Mouse (Mus musculus) CH12.LX (cell line): ENCODE data around the gene Rpp14. TPM values are rescaled to one million over a fixed set of nuclear protein-coding genes. Genes with fewer than 3 reads are reported as not detected.

Experiments
- DNase-seq: peaks from one replicate; pipeline ENCODE4 v3.0.0-alpha.2; 2013; ENCODE audit errors: extremely low read depth
- H3K27ac ChIP-seq: 2 replicates; pipeline ENCODE4 v1.5.1; 2012; ENCODE audit warnings: low read depth, mild to moderate bottlenecking, control low read depth, moderate library complexity; ENCODE audit not compliant: insufficient read depth
- H3K27me3 ChIP-seq: replicated peaks from 2 replicates; pipeline ENCODE3; 2012; ENCODE audit warnings: inconsistent platforms
- H3K36me3 ChIP-seq, 2 experiments: replicated peaks in 1 of 2; 2 replicates each; pipeline versions ENCODE3 to v1.6.1; 2012; ENCODE audit warnings: inconsistent platforms in 1 of 2, low read length in 1 of 2, mild to moderate bottlenecking in 1 of 2, mixed read lengths in 1 of 2, moderate library complexity in 1 of 2; ENCODE audit not compliant: control insufficient read depth in 1 of 2, insufficient read depth in 1 of 2
- H3K4me1 ChIP-seq, 2 experiments: 2 replicates each; pipeline ENCODE4 v1.6.1; 2012; ENCODE audit warnings: inconsistent platforms in 1 of 2, moderate library complexity in 1 of 2; ENCODE audit not compliant: insufficient read depth in 2 of 2, control insufficient read depth in 1 of 2
- H3K4me2 ChIP-seq: 2 replicates; pipeline ENCODE4 v1.6.1; 2012; ENCODE audit warnings: low read depth, mild to moderate bottlenecking, control low read depth; ENCODE audit not compliant: poor library complexity, insufficient read depth, severe bottlenecking
- H3K4me3 ChIP-seq, 3 experiments: fragments of 150-350 bp in 1 of 3; sonication (generic) in 1 of 3; replicated peaks in 1 of 3; 2 replicates each; pipeline versions ENCODE3 to v1.5.1; 2011 to 2012; ENCODE audit warnings: low read depth in 2 of 3, low read length in 2 of 3, mild to moderate bottlenecking in 2 of 3, moderate library complexity in 2 of 3, control low read depth in 1 of 3, improper control_type of control experiment in 1 of 3, inconsistent platforms in 1 of 3, mixed read lengths in 1 of 3; ENCODE audit not compliant: poor library complexity in 1 of 3
- H3K79me2 ChIP-seq: replicated peaks from 2 replicates; pipeline ENCODE4 v1.6.1; 2012; ENCODE audit warnings: mild to moderate bottlenecking, moderate library complexity; ENCODE audit not compliant: control insufficient read depth, poor library complexity, insufficient read depth, severe bottlenecking; ENCODE audit errors: extremely low read depth
- H3K9ac ChIP-seq: 2 replicates; pipeline ENCODE4 v1.6.1; 2012; ENCODE audit warnings: low read depth, mild to moderate bottlenecking, control low read depth, moderate library complexity; ENCODE audit not compliant: insufficient read depth
- H3K9me3 ChIP-seq: replicated peaks from 2 replicates; pipeline ENCODE3; 2012; ENCODE audit warnings: low read length, inconsistent platforms, mixed read lengths
- BHLHE40 ChIP-seq: IDR thresholded peaks from 2 replicates; pipeline ENCODE4 v1.6.1; 2011; ENCODE audit warnings: mild to moderate bottlenecking, low read depth, low read length, improper control_type of control experiment
- CTCF ChIP-seq, 2 experiments: IDR thresholded peaks in 1 of 2; conservative IDR thresholded peaks in 1 of 2; 2 replicates each; pipeline ENCODE4 v1.5.1; 2011 to 2012; ENCODE audit warnings: low read depth in 2 of 2, low read length in 2 of 2, improper control_type of control experiment in 1 of 2, inconsistent platforms in 1 of 2, mild to moderate bottlenecking in 1 of 2, moderate library complexity in 1 of 2
- ELF1 ChIP-seq: IDR thresholded peaks from 2 replicates; pipeline ENCODE4 v1.6.1; 2014; ENCODE audit warnings: low read depth, mild to moderate bottlenecking, inconsistent platforms, low read length, improper control_type of control experiment
- EP300 ChIP-seq: IDR thresholded peaks from 2 replicates; pipeline ENCODE4 v1.6.1; 2011; ENCODE audit warnings: low read length, improper control_type of control experiment
- HCFC1 ChIP-seq: IDR thresholded peaks from 2 replicates; pipeline ENCODE4 v1.6.1; 2012; ENCODE audit warnings: low read depth, mild to moderate bottlenecking, inconsistent platforms, low read length, improper control_type of control experiment
- JUN ChIP-seq: IDR thresholded peaks from 2 replicates; pipeline ENCODE4 v1.6.1; 2011; ENCODE audit warnings: low read depth, mild to moderate bottlenecking, low read length, improper control_type of control experiment, moderate library complexity; ENCODE audit not compliant: insufficient read depth
- JUND ChIP-seq: conservative IDR thresholded peaks from 2 replicates; pipeline ENCODE4 v1.6.1; 2011; ENCODE audit warnings: low read depth, low read length, improper control_type of control experiment
- KAT2A ChIP-seq: IDR thresholded peaks from 2 replicates; pipeline ENCODE4 v1.6.1; 2012; ENCODE audit warnings: low read length, improper control_type of control experiment, inconsistent platforms; ENCODE audit not compliant: insufficient replicate concordance
- MAZ ChIP-seq: IDR thresholded peaks from 2 replicates; pipeline ENCODE4 v1.6.1; 2012; ENCODE audit warnings: low read depth, mild to moderate bottlenecking, inconsistent platforms, low read length, improper control_type of control experiment, moderate library complexity
- MEF2A ChIP-seq: IDR thresholded peaks from 2 replicates; pipeline ENCODE4 v1.6.1; 2014; ENCODE audit warnings: low read depth, mild to moderate bottlenecking, inconsistent platforms, low read length, improper control_type of control experiment, borderline replicate concordance
- MXI1 ChIP-seq: IDR thresholded peaks from 2 replicates; pipeline ENCODE4 v1.6.1; 2011; ENCODE audit warnings: mild to moderate bottlenecking, low read depth, low read length, improper control_type of control experiment
- NELFE ChIP-seq: IDR thresholded peaks from 2 replicates; pipeline ENCODE4 v1.6.1; 2011; ENCODE audit warnings: low read depth, low read length, improper control_type of control experiment
- PAX5 ChIP-seq: IDR thresholded peaks from 2 replicates; pipeline ENCODE4 v1.6.1; 2012; ENCODE audit warnings: low read length, inconsistent platforms, mixed read lengths
- POLR2A ChIP-seq: IDR thresholded peaks from 2 replicates; pipeline ENCODE4 v1.6.1; 2011; ENCODE audit warnings: low read depth, mild to moderate bottlenecking, improper control_type of control experiment, low read length
- POLR2AphosphoS2 ChIP-seq: IDR thresholded peaks from 2 replicates; pipeline ENCODE4 v1.6.1; 2011; ENCODE audit warnings: low read depth, low read length, improper control_type of control experiment
- RAD21 ChIP-seq: IDR thresholded peaks from 2 replicates; pipeline ENCODE4 v1.6.1; 2011; ENCODE audit warnings: low read depth, mild to moderate bottlenecking, low read length, improper control_type of control experiment, moderate library complexity
- RCOR1 ChIP-seq: conservative IDR thresholded peaks from 2 replicates; pipeline ENCODE4 v1.6.1; 2012; ENCODE audit warnings: low read depth, mild to moderate bottlenecking, inconsistent platforms, low read length, improper control_type of control experiment
- SIN3A ChIP-seq: IDR thresholded peaks from 2 replicates; pipeline ENCODE4 v1.6.1; 2012; ENCODE audit warnings: low read length, improper control_type of control experiment, inconsistent platforms
- SMC3 ChIP-seq: IDR thresholded peaks from 2 replicates; pipeline ENCODE4 v1.6.1; 2011; ENCODE audit warnings: low read depth, low read length, improper control_type of control experiment
- TCF12 ChIP-seq: IDR thresholded peaks from 2 replicates; pipeline ENCODE4 v1.6.1; 2014; ENCODE audit warnings: low read depth, mild to moderate bottlenecking, inconsistent platforms, low read length, improper control_type of control experiment
- USF2 ChIP-seq: conservative IDR thresholded peaks from 2 replicates; pipeline ENCODE4 v1.6.1; 2011; ENCODE audit warnings: low read depth, low read length, improper control_type of control experiment
- ZKSCAN1 ChIP-seq: IDR thresholded peaks from 2 replicates; pipeline ENCODE4 v1.6.1; 2012; ENCODE audit warnings: low read depth, inconsistent platforms, low read length, improper control_type of control experiment, borderline replicate concordance
- ZMIZ1 ChIP-seq: IDR thresholded peaks from 2 replicates; pipeline ENCODE4 v1.6.1; 2012; ENCODE audit warnings: low read depth, mild to moderate bottlenecking, inconsistent platforms, low read length, improper control_type of control experiment
- ZNF384 ChIP-seq: IDR thresholded peaks from 2 replicates; pipeline ENCODE4 v1.6.1; 2012; ENCODE audit warnings: low read depth, low read length, improper control_type of control experiment, inconsistent platforms
- dilution Hi-C: fragments of 300-500 bp; cut with MboI; formaldehyde crosslinking; loops from 2 replicates; pipeline ENCODE4 v1.14.3; 2020; ENCODE audit warnings: low sequenced_read_pairs; ENCODE audit not compliant: extremely low pct_unique_long_range_greater_than_20kb, extremely low pct_ligation_motif_present
- in situ Hi-C: fragments of 300-500 bp; cut with MboI; formaldehyde crosslinking; loops from 3 replicates; pipeline ENCODE4 v1.14.3; 2019; ENCODE audit warnings: low sequenced_read_pairs, low pct_ligation_motif_present, low pct_unique_long_range_greater_than_20kb, mixed read lengths
- polyA plus RNA-seq: library from polyadenylated mRNA; unstranded; fragments of >175 nt; gene quantifications from 2 replicates; pipeline ENCODE4 v1.2.1, GENCODE M21; 2012; ENCODE audit warnings: low read depth; ENCODE audit not compliant: insufficient read length
- total RNA-seq, 2 experiments: library from RNA; depleted of rRNA; stranded (reverse); fragments of 300-350 nt in 1 of 2; fragments of >200 nt in 1 of 2; gene quantifications; 2 replicates each; pipeline ENCODE4 v1.2.3; 2012 to 2014

The Rpp14 gene
- total and polyA plus RNA-seq, 3 experiments = 32.4 to 140 (median 101) TPM

GRCm38 (mm10) chr14:8038150-8038549 is 42.0 kb upstream of the Rpp14 start:
- no peaks in the 10 kb centered on the region for H3K27me3 ChIP-seq
- peaks cover 8 to 49% of the 10 kb centered on the region in 2 experiments for H3K36me3 ChIP-seq
- H3K9me3 ChIP-seq = no peaks in the 10 kb centered on the region
- no peak overlapping the region for H3K4me2 ChIP-seq
- dilution Hi-C loops (no loop called here), in situ Hi-C loops (no loop called here)
- no peak overlapping the region for H3K9ac ChIP-seq
- TF ChIP-seq RAD21 = no peak
- no peak for TF ChIP-seq ELF1
- no peak for TF ChIP-seq CTCF (conservative IDR thresholded peaks at IDR 0.05 in 1 of 2, IDR thresholded peaks at IDR 0.05 in 1 of 2; ENCODE audit: low read depth in 2 of 2, low read length in 2 of 2)
- TF ChIP-seq USF2 = no peak
- no peak for TF ChIP-seq ZMIZ1
- no peak for TF ChIP-seq EP300
- TF ChIP-seq POLR2AphosphoS2 = no peak
- TF ChIP-seq MAZ = no peak
- no peak for TF ChIP-seq TCF12
- TF ChIP-seq JUN = no peak
- no peak for TF ChIP-seq RCOR1
- peaks cover 16 to 32% of the 10 kb centered on the region in 2 experiments for H3K4me1 ChIP-seq
- no peak overlapping the region for H3K4me3 ChIP-seq
- H3K79me2 ChIP-seq = no peaks in the 10 kb centered on the region; the same call in 1 of the 2 replicates
- no peak for DNase-seq
- no peak overlapping the region for H3K27ac ChIP-seq

GRCm38 (mm10) chr14:8038791-8039448 is 41.2 kb upstream of the Rpp14 start:
- Histone ChIP-seq H3K36me3 (peaks cover 11 to 49% of the 10 kb centered on the region in 2 experiments), H3K79me2 (no peaks in the 10 kb centered on the region; the same call in 1 of the 2 replicates), H3K27me3 (no peaks in the 10 kb centered on the region), H3K27ac (no peak overlapping the region), H3K4me3 (no peak overlapping the region), H3K4me2 (no peak overlapping the region), H3K9ac (no peak overlapping the region), H3K9me3 (no peaks in the 10 kb centered on the region), H3K4me1 (peaks cover 16 to 40% of the 10 kb centered on the region in 2 experiments)
- in situ Hi-C loops = no loop called here
- no peak for DNase-seq
- TF ChIP-seq PAX5 (no peak), POLR2AphosphoS2 (no peak), SIN3A (no peak), JUND (no peak), KAT2A (no peak), NELFE (no peak), HCFC1 (no peak), EP300 (no peak), ZNF384 (no peak), MXI1 (no peak), RCOR1 (no peak), RAD21 (no peak), MEF2A (no peak), POLR2A (no peak), ZKSCAN1 (no peak), CTCF (conservative IDR thresholded peaks at IDR 0.05 in 1 of 2, IDR thresholded peaks at IDR 0.05 in 1 of 2; ENCODE audit: low read depth in 2 of 2, low read length in 2 of 2) (no peak), JUN (no peak), SMC3 (no peak), BHLHE40 (no peak), USF2 (no peak)
- dilution Hi-C loops = no loop called here
